ENCODE assay signal across 27 mouse cellular contexts in the genomic region with DNA sequence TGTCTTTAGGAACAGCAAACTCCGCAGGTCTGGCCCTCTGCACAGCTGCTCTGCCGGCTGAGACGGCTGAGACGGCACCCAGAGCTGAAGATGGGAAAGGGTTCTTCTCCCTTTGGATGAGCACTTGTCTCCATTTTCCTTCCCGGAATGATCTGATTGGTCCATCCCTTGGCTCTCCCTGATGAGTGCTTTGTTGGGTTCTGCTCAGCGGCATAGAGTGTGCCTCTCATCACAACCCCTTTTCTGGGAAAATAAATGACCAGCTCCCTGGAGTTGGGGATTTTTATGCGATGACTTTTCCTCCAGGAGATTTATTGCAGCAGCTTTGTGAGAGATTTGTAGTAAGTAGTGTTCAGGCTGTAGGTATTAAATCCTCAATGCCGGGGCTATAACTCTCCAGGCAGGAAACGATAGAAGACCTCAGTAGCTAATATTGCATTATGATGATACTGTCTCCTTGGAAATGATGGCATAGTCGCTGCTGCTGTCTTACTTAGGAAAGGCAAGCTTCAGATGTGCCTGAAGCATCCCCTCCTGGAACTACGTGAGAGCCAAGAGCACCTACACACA. TPM values are rescaled to one million over a fixed set of nuclear protein-coding genes. Genes with fewer than 3 reads are reported as not detected.
A peak's percentile ranks its signal among the peaks of the same experiment; 100 is the strongest.
DNase-seq lines count a peak whose midpoint lies in the region; ATAC-seq and TF ChIP-seq lines count a peak whose summit lies in the region.
"Had no signal": no experiment of that assay in that cellular context is flagged by ENCODE, and none has a peak within 500 bp of the region (broad histone marks: within the 10 kb centered on the region; RNA-seq: fewer than 3 reads in every experiment).

No protein-coding gene starts in this region.

- no peak overlapping the region for H3K4me3 ChIP-seq in liver, embryonic 16.5 days (ENCODE audit: low read depth, low read length)
- no peak overlapping the region for H3K4me3 ChIP-seq in embryonic fibroblast, embryonic 13.5 days (ENCODE audit: insufficient read depth, low read length)
- no peak overlapping the region for H3K4me3 ChIP-seq in neural tube, embryonic 15.5 days (replicated peaks)
- H3K4me3 ChIP-seq: forebrain, embryonic 12.5 days; heart, adult 2 months; limb, embryonic 12.5 days; midbrain, embryonic 12.5 days had no signal

- H3K4me1 ChIP-seq in liver, embryonic 16.5 days (ENCODE audit: control insufficient read depth, low read depth, low read length): peaks cover 3% of the 10 kb centered on the region
- H3K4me1 ChIP-seq in embryonic fibroblast, embryonic 13.5 days (ENCODE audit: control insufficient read depth, insufficient read depth, low read length): peaks cover 12% of the 10 kb centered on the region
- no peaks in the 10 kb centered on the region for H3K4me1 ChIP-seq in neural tube, embryonic 15.5 days
- H3K4me1 ChIP-seq: forebrain, embryonic 12.5 days; midbrain, embryonic 12.5 days had no signal

- 0 out of 2 replicates have a peak, but pooled peaks have one; percentile 41 for ATAC-seq in liver, embryonic 16.5 days (ENCODE audit: low read depth)
- ATAC-seq in neural tube, embryonic 15.5 days (ENCODE audit: low FRiP score): 0 out of 2 replicates have a peak, but pooled peaks have one; percentile 47
- ATAC-seq: intestine, postnatal 0 days; liver, postnatal 0 days; Patski had no signal

- no peak overlapping the region for H3K9ac ChIP-seq in liver, embryonic 16.5 days (ENCODE audit: low read depth, low read length)
- H3K9ac ChIP-seq in neural tube, embryonic 15.5 days (replicated peaks): no peak overlapping the region
- H3K9ac ChIP-seq: forebrain, embryonic 12.5 days; hindbrain, embryonic 14.5 days; limb, embryonic 12.5 days; liver, postnatal 0 days; midbrain, embryonic 12.5 days had no signal

- H3K27me3 ChIP-seq in liver, embryonic 16.5 days (ENCODE audit: control insufficient read depth, insufficient read depth, low read depth, low read length): no peaks in the 10 kb centered on the region
- H3K27me3 ChIP-seq in neural tube, embryonic 15.5 days (replicated peaks): no peaks in the 10 kb centered on the region
- H3K27me3 ChIP-seq: forebrain, embryonic 12.5 days; limb, embryonic 12.5 days; midbrain, embryonic 12.5 days; Patski had no signal

- intact Hi-C loops in heart, postnatal 10 days (cut with DNase I): no loop called here

- H3K27ac ChIP-seq in liver, embryonic 16.5 days (ENCODE audit: low read length): no peak overlapping the region
- H3K27ac ChIP-seq in embryonic fibroblast, embryonic 13.5 days (ENCODE audit: insufficient read depth, low read length): peak overlapping the region; percentile 62
- peak overlapping the region; percentile 6; the same call in 1 of the 2 replicates for H3K27ac ChIP-seq in neural tube, embryonic 15.5 days (replicated peaks)
- H3K27ac ChIP-seq: forebrain, embryonic 12.5 days; hindbrain, embryonic 14.5 days; limb, embryonic 12.5 days; midbrain, embryonic 12.5 days had no signal

- no peaks in the 10 kb centered on the region for H3K36me3 ChIP-seq in liver, embryonic 16.5 days (ENCODE audit: control insufficient read depth, insufficient read depth)
- no peaks in the 10 kb centered on the region for H3K36me3 ChIP-seq in neural tube, embryonic 15.5 days
- H3K36me3 ChIP-seq: forebrain, embryonic 12.5 days; limb, embryonic 12.5 days; midbrain, embryonic 12.5 days had no signal

- DNase-seq in heart, adult 11 months: peak; percentile 87
- no peak for DNase-seq in heart, postnatal 10 days
- DNase-seq in liver: no peak
- no peak for DNase-seq in testis, postnatal 14 days (ENCODE audit: low spot score)
- DNase-seq: adrenal gland, postnatal 14 days; cerebellum, adult 18-20 months; cerebellum, postnatal 14 days; gastrocnemius, postnatal 25 days; kidney, adult 9 months; kidney, postnatal 14 days; liver, postnatal 0 days; lung, postnatal 10 days; right cerebral cortex, adult 18-20 months; spleen, adult 18-20 months; thymus, adult 18-20 months; thymus, postnatal 25 days had no signal

- H3K4me2 ChIP-seq in liver, embryonic 16.5 days (ENCODE audit: low read depth, low read length): no peak overlapping the region
- peak overlapping the region; percentile 20 for H3K4me2 ChIP-seq in neural tube, embryonic 15.5 days
- H3K4me2 ChIP-seq: forebrain, embryonic 12.5 days; hindbrain, embryonic 14.5 days; limb, embryonic 12.5 days; liver, embryonic 11.5 days; midbrain, embryonic 12.5 days had no signal

- 70% methylated on average over 11 of the region's 11 CpGs for WGBS in liver, embryonic 16.5 days (ENCODE audit: insufficient replicate concordance)
- 52% methylated on average over 11 of the region's 11 CpGs for WGBS in neural tube, embryonic 15.5 days

- no peak for TF ChIP-seq POLR2A in embryonic fibroblast, embryonic 13.5 days (IDR thresholded peaks at IDR 0.05; ENCODE audit: low read depth, low read length)

- TF ChIP-seq CTCF in embryonic fibroblast, embryonic 13.5 days (IDR thresholded peaks at IDR 0.05; ENCODE audit: borderline replicate concordance, insufficient read depth, low read length): no peak

- H3K9me3 ChIP-seq in liver, embryonic 16.5 days (replicated peaks; ENCODE audit: control insufficient read depth, low read length): no peaks in the 10 kb centered on the region
- no peaks in the 10 kb centered on the region for H3K9me3 ChIP-seq in neural tube, embryonic 15.5 days (replicated peaks)
- H3K9me3 ChIP-seq: forebrain, embryonic 12.5 days; limb, embryonic 12.5 days; midbrain, embryonic 12.5 days had no signal

RNA-seq across cellular contexts. Expression of a gene that starts 43.5 kb away (rescaled TPM):
- total RNA-seq in heart, postnatal 10 days (2021): 10 to 100 TPM; 51.4 to 53.0 TPM
- polyA plus RNA-seq in liver, embryonic 16.5 days (2015; fragmentation: Nextera tagmentation; extraction: Ambion mirVana): 7.3 and 9.7 TPM in 2 replicates
- 39.1 and 59.0 TPM in 2 replicates for polyA plus RNA-seq in embryonic fibroblast, embryonic 13.5 days (2011; ENCODE audit: insufficient read length, low read depth, missing spikeins)
- polyA plus RNA-seq in neural tube, embryonic 15.5 days (2015; fragmentation: Nextera tagmentation; extraction: Ambion mirVana): 10.8 and 15.1 TPM in 2 replicates
